Mouse (Mus musculus): Measurements from ENCODE around the gene Mybbp1a.

DNA sequence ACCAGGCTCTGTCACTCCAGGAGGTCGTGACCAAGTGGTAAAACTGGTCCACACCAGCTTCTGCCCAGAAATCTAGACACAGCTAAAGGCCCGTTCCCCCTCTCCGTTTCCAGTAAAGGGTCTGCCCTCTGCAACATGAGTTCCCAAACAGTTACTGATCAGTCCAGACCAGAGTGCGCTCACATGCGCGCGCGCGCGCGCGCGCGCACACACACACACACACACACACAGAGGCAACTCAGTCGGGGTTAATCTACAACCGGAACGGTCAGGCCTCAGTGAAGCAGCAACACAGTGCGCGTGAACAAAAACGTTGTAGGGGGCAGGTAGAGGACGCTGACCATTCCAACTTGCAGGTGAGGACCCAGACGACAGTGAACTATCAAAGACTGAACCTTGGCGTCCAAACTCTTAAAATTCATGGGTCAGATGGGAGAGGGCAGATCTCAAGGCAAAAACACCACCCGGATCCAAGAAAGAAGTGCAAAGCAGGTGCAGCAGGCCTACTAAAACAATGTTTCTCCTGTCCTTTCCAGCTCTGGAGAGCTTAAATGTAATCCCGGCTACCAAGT, 30.5 kb upstream of the Mybbp1a start:
- TF ChIP-seq CTCF (IDR thresholded peaks at IDR 0.05; ENCODE audit: borderline replicate concordance, insufficient read depth, low read length) (no peak), POLR2A (IDR thresholded peaks at IDR 0.05; ENCODE audit: low read depth, low read length) (no peak)
